25 mouse cellular contexts compared by ENCODE assay signal in genomic region chr9:49551353-49551752, GRCm38 (mm10).
"Had no signal": no experiment of that assay in that cellular context is flagged by ENCODE, and none has a peak within 500 bp of the region (broad histone marks: within the 10 kb centered on the region; RNA-seq: fewer than 3 reads in every experiment).

No protein-coding gene starts in this region.

- ATAC-seq: hindbrain, embryonic 16.5 days; inflammation-experienced regulatory T-cells, adult 6 months; intestine, embryonic 15.5 days; intestine, postnatal 0 days had no signal

- H3K36me3 ChIP-seq: heart, embryonic 10.5 days; intestine, embryonic 15.5 days; limb, embryonic 10.5 days had no signal

- H3K4me3 ChIP-seq: heart, embryonic 10.5 days; heart, embryonic 12.5 days; hindbrain, embryonic 10.5 days; hindbrain, embryonic 12.5 days; intestine, embryonic 15.5 days; layer of hippocampus, adult 2 months; left cerebral cortex, adult 2 months; limb, embryonic 10.5 days; limb, embryonic 12.5 days had no signal

- H3K4me2 ChIP-seq: heart, embryonic 12.5 days; hindbrain, embryonic 12.5 days; hindbrain, embryonic 14.5 days; intestine, embryonic 15.5 days; limb, embryonic 12.5 days; liver, embryonic 11.5 days had no signal

- DNase-seq: gastrocnemius, postnatal 14 days; gastrocnemius, postnatal 36 days; heart, adult 18-20 months; heart, postnatal 10 days; heart, postnatal 4 days; kidney, adult 18-20 months; kidney, adult 8-10 months; kidney, postnatal 10 days; kidney, postnatal 25 days; kidney, postnatal 4 days; liver had no signal

- H3K4me1 ChIP-seq: heart, embryonic 10.5 days; heart, embryonic 12.5 days; hindbrain, embryonic 10.5 days; hindbrain, embryonic 12.5 days; intestine, embryonic 15.5 days; limb, embryonic 10.5 days; limb, embryonic 12.5 days had no signal

- H3K9ac ChIP-seq: heart, embryonic 12.5 days; hindbrain, embryonic 12.5 days; hindbrain, embryonic 14.5 days; intestine, embryonic 15.5 days; limb, embryonic 12.5 days had no signal

- H3K9me3 ChIP-seq: heart, embryonic 10.5 days; heart, embryonic 12.5 days; hindbrain, embryonic 10.5 days; hindbrain, embryonic 12.5 days; intestine, embryonic 15.5 days; limb, embryonic 10.5 days; limb, embryonic 12.5 days had no signal

- H3K27me3 ChIP-seq: heart, embryonic 12.5 days; hindbrain, embryonic 12.5 days; intestine, embryonic 15.5 days; limb, embryonic 12.5 days had no signal

- H3K27ac ChIP-seq: heart, embryonic 10.5 days; hindbrain, embryonic 10.5 days; hindbrain, embryonic 12.5 days; hindbrain, embryonic 14.5 days; intestine, embryonic 15.5 days; layer of hippocampus, adult 2 months; left cerebral cortex, adult 2 months; limb, embryonic 10.5 days; limb, embryonic 12.5 days had no signal
